Mouse (Mus musculus): ENCODE results near the gene Hmgb1.

Gene Hmgb1

DNA sequence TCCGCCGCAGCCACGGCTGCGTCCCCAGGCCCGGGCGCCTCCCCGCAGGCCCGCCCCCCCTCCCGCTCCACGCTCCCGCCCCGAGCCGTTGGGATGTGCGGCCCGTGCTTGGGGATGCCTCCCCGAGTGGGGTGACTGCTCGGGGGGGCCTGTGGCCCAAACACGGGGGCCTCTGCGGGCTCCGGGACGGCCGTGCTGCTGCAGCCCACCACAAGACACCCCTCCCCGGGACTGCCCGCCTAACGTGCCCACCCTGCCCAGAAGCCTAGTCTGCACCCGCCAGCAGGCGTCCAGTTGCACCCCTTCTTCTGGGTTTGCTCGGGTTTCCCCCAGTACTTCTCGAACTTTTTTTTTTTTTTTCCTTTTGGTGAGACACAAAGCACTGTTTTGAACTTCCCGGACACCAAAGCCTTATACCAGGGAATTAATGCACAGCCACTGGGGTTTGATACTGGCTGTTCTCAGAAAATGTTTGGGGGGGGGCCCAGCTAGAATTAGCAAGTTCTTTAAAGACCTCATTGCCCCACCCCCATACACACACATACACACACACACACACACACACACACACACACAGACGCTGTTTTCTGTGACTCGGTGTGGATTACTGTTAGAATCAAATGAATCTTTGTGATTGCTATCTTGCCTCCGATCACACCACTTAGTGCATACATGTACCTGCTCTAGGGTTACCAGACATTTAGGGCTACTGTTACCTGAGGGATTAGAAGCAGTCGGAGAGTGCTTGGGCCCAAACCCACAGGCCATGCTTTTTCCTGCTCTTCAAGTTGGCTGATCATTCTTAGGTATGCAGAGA is 130.7 kb downstream of the Hmgb1 start:
- no peak for DNase-seq (ENCODE audit: low spot score)

DNA sequence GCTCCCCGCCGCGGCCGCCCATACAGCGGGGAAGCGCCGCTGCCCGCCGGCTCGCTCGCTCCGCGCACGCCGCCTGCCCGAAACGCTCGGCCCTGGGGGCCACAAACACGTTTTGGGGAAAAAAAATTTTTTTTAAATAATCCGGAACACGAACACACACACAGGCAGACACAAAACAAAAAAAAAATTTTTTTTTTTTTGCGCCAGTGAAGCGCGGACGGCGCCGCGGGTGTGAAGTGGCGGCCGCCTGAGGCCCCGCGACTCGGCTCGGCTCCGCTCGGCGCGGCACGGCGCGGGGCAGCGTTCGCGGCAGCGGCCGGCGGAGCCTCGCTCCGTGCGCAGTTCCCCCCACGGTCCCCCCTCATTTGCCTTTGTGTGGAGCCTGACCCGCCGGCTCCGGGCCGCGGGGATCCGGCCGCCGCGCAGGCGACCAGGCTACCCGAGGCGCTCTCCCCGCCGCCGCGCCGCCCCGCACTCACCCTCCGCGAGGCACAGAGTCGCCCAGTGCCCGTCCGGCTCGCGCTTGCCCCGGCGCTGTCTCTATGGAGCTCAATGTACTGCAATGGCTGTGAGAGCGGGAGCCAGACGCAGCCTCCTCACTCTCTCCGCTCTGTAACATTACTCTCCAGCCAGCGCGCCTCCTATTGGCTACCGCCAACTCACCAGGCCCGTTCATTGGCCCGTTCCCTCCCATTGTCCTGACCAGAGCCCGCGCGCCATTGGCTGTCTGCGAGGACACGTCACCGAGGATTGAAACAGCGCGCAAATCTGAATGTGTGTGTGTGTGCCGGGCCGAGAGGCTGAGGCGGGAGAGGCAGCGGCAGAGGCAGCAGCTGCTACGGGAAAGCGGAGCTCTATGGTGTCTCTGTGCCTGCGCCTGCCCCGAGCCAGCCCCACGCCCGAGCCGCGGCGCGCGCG is 131.6 kb downstream of the Hmgb1 start:
- DNase-seq (ENCODE audit: low spot score), result peak; percentile 99

DNA sequence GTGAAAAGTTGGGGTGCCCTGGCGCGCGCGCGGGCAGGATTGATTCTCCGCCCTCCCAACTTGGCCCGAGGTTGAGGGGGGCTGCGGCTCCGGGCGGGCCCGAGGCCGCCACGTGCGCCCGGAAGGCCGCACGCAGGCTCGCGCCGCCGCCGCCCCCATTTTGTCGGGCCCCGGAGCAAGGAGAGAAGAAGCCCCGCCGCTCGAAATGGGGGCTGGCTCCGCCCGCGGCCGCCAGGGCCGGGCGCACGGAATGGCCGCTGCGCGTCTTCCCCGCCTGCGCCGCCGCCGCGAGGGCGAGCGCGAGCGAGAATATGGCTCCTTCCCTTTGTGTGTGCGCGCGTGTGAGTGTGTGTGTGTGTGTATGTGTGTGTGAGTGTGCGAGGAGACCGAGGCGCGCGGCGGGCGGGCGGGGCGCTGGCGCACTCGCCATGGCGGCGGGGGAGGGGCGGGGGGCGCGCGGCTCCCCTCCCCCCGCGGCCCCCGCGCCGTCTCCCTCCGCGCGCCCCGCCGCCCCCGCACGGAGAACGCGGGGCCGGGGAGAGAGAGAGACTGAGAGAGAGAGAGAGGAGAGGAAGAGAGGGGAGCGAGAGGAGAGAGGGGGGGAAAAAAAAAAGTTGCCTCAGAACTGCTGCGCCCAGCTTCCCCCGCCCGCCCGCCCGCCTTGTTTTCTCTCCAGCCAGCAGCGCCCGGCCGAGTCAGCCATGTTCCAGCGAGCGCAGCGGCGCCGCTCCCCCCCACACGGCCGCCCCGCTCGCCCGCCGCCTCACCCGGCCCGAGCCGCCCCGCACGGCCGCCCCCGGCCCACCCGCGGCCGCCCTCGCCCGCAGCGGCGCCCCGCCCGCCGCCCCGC is 132.5 kb downstream of the Hmgb1 start:
- peak; percentile 64 for DNase-seq (ENCODE audit: low spot score)

- DNase-seq (ENCODE audit: low spot score), result no peak
Observed at GRCm38 (mm10) chr5:149051194-149051570, 133.1 kb downstream of the Hmgb1 start.

DNA sequence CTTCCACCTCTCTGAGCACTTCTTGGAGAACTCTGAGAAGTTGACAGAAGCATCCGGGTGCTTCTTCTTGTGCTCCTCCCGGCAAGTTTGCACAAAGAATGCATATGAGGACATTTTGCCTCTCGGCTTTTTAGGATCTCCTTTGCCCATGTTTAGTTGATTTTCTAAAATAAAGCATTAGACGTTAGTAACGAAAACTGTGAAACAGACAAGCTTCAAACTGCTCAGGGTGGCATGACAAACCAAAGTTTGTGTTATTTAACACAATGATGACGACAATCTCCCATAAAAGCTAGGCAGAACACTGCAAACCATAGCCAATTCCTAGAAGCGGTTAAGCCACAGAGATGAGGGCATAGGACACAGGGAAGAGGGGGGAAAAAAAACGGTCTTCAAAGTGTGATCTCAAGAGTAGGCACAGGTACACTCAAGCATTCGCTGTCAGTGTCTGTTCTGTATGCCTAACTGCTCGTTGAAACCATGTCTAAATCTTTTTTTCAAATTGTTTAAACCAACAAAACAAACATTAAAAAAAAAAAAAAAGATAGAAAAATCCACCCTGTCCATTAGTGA is 133.6 kb downstream of the Hmgb1 start:
- no peak for DNase-seq (ENCODE audit: low spot score)

- DNase-seq (ENCODE audit: low spot score), result no peak
Observed at GRCm38 (mm10) chr5:149049435-149049834, 134.9 kb downstream of the Hmgb1 start.

DNA sequence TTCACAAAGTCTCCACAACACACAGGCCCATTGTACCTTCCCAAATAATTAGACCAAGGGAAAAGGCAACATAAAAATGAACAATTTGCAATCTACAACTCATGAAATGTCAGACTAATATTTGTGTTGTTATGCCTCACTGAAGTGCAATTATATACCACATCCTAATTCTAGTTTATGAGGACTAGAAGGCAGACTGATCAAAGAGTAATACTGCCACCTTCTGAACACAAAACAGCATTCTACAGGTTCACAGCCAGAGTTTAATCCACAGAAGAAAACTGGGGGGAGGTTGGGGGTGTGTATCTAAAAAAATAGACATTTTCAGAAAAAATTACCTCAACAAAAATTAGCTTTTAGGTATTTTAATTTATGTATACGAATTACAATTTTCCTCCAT is 135.3 kb downstream of the Hmgb1 start:
- DNase-seq (ENCODE audit: low spot score), result no peak

GRCm38 (mm10) chr5:149046650-149047049 is 137.6 kb downstream of the Hmgb1 start:
- DNase-seq (ENCODE audit: low spot score), result no peak

- DNase-seq (ENCODE audit: low spot score), result no peak
Observed at GRCm38 (mm10) chr5:149045470-149046085, 138.7 kb downstream of the Hmgb1 start.

- DNase-seq (ENCODE audit: low spot score), result no peak
Observed at GRCm38 (mm10) chr5:149045054-149045453, 139.2 kb downstream of the Hmgb1 start.

DNA sequence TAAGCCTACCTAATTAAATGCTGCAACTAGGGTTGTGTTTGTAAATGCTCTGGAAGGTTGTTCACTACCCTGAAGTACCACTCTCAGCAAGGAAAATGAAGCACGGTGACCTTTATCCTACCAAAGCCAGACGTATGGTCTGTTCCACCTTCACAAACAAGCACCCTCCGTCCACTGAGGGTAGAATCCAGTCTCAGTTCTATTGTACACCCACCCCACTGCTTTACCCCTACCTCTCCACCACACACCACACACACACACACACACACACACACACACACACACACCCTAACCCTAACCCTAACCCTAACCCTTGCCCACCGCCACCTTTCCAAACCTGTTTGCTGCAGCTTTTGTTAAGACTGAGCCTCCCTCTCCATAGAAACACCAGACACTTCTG is 140.2 kb downstream of the Hmgb1 start:
- DNase-seq (ENCODE audit: low spot score), result no peak

DNA sequence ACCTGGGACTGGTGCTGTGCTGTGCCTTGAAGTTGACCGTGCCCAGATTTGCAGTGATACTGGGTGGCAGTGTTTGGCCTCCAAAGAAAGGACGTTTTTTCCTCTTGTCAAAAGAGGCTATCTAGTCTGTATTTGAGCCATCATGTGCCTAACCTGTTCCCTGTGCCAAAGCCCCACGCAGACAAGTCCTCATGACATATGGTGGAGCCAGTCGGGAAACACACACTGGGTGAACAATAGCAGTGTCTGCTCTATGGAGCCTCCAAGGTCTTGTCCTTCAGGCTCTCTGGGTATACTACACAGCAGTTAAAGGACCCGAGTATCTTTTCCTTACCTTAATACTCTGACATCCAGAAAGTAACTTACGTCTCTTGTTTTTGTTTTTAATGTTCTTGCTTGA is 141.0 kb downstream of the Hmgb1 start:
- DNase-seq (ENCODE audit: low spot score), result no peak

DNA sequence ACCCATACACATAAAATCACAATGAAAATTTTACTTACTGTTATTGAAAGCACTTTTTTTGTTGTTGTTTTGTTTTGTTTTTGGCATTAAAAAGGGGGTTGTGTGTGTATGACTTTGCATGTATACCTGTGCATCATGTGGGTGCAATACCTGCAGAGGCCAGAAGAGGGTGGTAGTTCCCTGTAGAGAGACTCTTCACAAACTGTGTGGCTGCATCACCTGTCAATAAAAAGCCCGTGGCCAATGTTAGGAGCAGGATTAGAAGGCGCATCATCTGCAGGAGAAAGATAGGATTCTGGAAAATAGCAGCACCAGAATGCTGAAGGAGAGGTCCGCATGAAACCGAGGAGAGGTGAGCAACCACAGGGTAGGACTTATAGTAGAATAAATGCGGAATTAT is 144.5 kb downstream of the Hmgb1 start:
- DNase-seq (ENCODE audit: low spot score), result no peak

DNA sequence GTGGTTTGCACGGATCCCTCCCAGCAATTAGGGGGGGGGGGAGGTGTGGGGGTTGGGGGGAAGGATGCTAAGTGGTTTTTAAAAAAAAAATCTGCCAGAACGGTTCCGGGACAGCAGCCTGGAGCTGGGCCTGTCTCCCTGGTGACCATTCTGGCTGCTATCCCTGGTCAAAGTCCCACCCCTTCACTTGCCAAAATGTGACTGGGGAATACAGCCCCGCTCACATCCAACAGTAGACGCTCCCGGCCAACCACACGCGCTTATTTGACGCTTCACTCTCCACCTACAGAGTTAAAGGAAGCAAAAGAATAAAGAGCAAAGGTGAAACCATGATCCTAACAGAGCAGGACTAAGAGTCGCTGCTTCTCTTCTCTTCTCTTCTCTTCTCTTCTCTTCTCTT is 146.6 kb downstream of the Hmgb1 start:
- DNase-seq (ENCODE audit: low spot score), result no peak

DNA sequence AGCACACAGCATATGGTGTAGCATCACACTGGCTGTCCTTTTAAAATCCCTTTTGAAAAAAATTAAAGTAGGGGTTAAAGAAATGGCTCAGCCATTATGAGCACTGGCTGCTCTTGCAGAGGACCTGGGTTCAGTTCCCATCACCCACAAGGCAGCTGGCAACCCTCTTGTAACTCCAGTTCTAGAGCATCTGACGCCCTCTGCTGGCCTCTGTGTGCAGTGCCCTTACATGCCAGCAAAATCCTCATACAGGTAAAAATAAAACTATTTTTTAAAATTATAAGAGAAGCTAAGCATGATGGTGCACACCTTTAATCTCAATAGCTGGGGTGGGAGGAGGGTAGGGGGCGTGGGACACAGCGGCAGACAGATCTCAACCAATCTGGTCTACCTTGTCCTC is 147.4 kb downstream of the Hmgb1 start:
- no peak for DNase-seq (ENCODE audit: low spot score)

GRCm38 (mm10) chr5:149032438-149032837 is 151.9 kb downstream of the Hmgb1 start:
- DNase-seq (ENCODE audit: low spot score), result no peak

- DNase-seq (ENCODE audit: low spot score), result no peak
Observed at GRCm38 (mm10) chr5:149031199-149031750, 153.0 kb downstream of the Hmgb1 start.

DNA sequence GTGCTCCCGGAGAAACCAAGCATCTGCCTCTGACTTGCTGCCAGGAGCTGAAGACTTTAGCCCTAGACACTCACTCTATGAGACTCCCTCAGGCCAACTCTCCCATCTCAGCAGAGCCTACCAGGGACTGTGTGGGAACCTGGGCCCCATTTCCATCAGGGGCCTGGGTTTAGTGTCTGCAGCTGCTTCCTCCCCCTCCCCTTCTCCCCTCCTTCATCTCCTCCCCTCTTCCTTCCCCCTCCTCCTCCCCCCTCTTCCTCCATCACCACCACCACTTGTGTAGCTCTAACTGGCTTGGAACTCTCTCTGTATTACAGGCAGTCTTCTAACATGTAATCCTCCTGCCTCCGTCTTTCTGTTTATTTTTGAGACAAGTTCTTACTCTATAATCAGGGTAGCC is 154.2 kb downstream of the Hmgb1 start:
- no peak for DNase-seq (ENCODE audit: low spot score)

- DNase-seq (ENCODE audit: low spot score), result no peak
Observed at GRCm38 (mm10) chr5:149028394-149028793, 155.9 kb downstream of the Hmgb1 start.

GRCm38 (mm10) chr5:149027389-149027788 is 156.9 kb downstream of the Hmgb1 start:
- no peak for DNase-seq (ENCODE audit: low spot score)

- DNase-seq (ENCODE audit: low spot score), result no peak
Observed at GRCm38 (mm10) chr5:149021120-149021519, 163.2 kb downstream of the Hmgb1 start.
